Comparison of ENCODE assay signal across 11 mouse cellular contexts in the genomic region with DNA sequence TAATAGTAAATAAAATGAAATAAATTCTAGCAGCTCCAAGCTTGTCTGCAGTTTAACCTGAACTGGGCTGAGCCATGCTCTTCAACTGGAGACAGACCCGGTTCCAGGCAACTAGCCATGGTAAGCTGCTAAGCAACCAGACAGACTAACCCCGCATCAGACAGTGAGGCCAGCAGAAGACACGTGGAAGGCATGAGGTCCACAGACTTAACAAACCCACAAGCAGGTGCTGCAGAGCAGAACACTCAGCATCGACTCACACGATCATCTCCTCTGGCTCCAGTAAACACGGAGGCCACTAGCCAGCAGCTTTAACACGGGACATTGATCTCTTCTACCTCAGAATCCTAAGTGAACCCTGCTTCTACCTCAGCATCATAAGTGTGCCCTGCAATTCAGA. TPM values are rescaled to one million over a fixed set of nuclear protein-coding genes. Genes with fewer than 3 reads are reported as not detected.
DNase-seq lines count a peak whose midpoint lies in the region; ATAC-seq and TF ChIP-seq lines count a peak whose summit lies in the region.
"Had no signal": no experiment of that assay in that cellular context is flagged by ENCODE, and none has a peak within 500 bp of the region (broad histone marks: within the 10 kb centered on the region; RNA-seq: fewer than 3 reads in every experiment).

No protein-coding gene starts in this region.

- WGBS in kidney, postnatal 0 days, result 34% methylated on average over 7 of the region's 7 CpGs
- 40% methylated on average over 7 of the region's 7 CpGs for WGBS in kidney, adult 2 months
- WGBS in neural tube, embryonic 13.5 days, result 41% methylated on average over 7 of the region's 7 CpGs

- ATAC-seq in kidney, postnatal 0 days (replicated peaks; ENCODE audit: low FRiP score, low read depth), result no peak
- ATAC-seq in activated CD4-positive, CD25-positive, alpha-beta regulatory T cell, adult 4 months, result peak; percentile 30
- ATAC-seq in neural tube, embryonic 13.5 days (ENCODE audit: low read depth), result no peak

- H3K27ac ChIP-seq in kidney, postnatal 0 days, result no peak overlapping the region
- H3K27ac ChIP-seq in kidney, adult 2 months (ENCODE audit: insufficient read depth, low read depth, low read length), result no peak overlapping the region
- H3K27ac ChIP-seq in neural tube, embryonic 13.5 days (replicated peaks), result peak overlapping the region; percentile 87
- H3K27ac ChIP-seq in left cerebral cortex, adult 2 months, result no peak overlapping the region
- H3K27ac ChIP-seq: macrophage had no signal

- DNase-seq in kidney, postnatal 0 days (ENCODE audit: low spot score), result peak; percentile 11
- DNase-seq in kidney, adult 2 months, result no peak
- peak; percentile 61 for DNase-seq in gastrocnemius, postnatal 14 days
- DNase-seq in urinary bladder, adult 18-20 months (ENCODE audit: low spot score in 2 of 2), result no peak
- no peak for DNase-seq in left cerebral cortex, adult 2 months (ENCODE audit: extremely low spot score in 1 of 2, low spot score in 2 of 2)
- DNase-seq in adrenal gland, postnatal 25 days, result no peak

- H3K36me3 ChIP-seq in kidney, postnatal 0 days (ENCODE audit: insufficient read depth, low read length), result 0 out of 2 replicates have a peak, but pooled peaks cover 4% of the 10 kb centered on the region
- no peaks in the 10 kb centered on the region for H3K36me3 ChIP-seq in kidney, adult 2 months (ENCODE audit: control insufficient read depth, insufficient read depth, low read length)
- peaks cover 7% of the 10 kb centered on the region for H3K36me3 ChIP-seq in neural tube, embryonic 13.5 days

- TF ChIP-seq POLR2A in kidney, adult 2 months (IDR thresholded peaks at IDR 0.05; ENCODE audit: low read depth, low read length), result no peak

- intact Hi-C loops in gastrocnemius, postnatal 14 days (cut with DNase I; ENCODE audit: low total_unique reads), result no loop called here
- intact Hi-C loops in left cerebral cortex, adult 2 months (cut with DNase I), result no loop called here

- no peak overlapping the region for H3K9ac ChIP-seq in kidney, postnatal 0 days (ENCODE audit: low read depth, low read length)
- H3K9ac ChIP-seq in neural tube, embryonic 13.5 days, result peak overlapping the region; percentile 56

- no peak overlapping the region for H3K4me2 ChIP-seq in kidney, postnatal 0 days (ENCODE audit: low read length)
- H3K4me2 ChIP-seq in neural tube, embryonic 13.5 days, result peak overlapping the region; percentile 2; the same call in 1 of the 2 replicates

- no peak for TF ChIP-seq CTCF in kidney, postnatal 0 days (IDR thresholded peaks at IDR 0.05; ENCODE audit: low read depth)
- no peak for TF ChIP-seq CTCF in kidney, adult 2 months (conservative IDR thresholded peaks at IDR 0.05; ENCODE audit: insufficient read depth, insufficient read length, low read depth, low read length)
- no peak for TF ChIP-seq CTCF in left cerebral cortex, adult 2 months (IDR thresholded peaks at IDR 0.05)

- no peak overlapping the region for H3K4me3 ChIP-seq in kidney, postnatal 0 days (replicated peaks; ENCODE audit: low read depth, low read length)
- H3K4me3 ChIP-seq in kidney, adult 2 months (ENCODE audit: insufficient read depth, low read depth, low read length), result no peak overlapping the region
- H3K4me3 ChIP-seq in neural tube, embryonic 13.5 days, result no peak overlapping the region
- H3K4me3 ChIP-seq in left cerebral cortex, adult 2 months, result no peak overlapping the region

- peaks cover 11% of the 10 kb centered on the region for H3K4me1 ChIP-seq in kidney, postnatal 0 days (replicated peaks; ENCODE audit: insufficient read depth, low read length)
- peaks cover 3% of the 10 kb centered on the region; the same call in 1 of the 2 replicates for H3K4me1 ChIP-seq in kidney, adult 2 months (ENCODE audit: control insufficient read depth, insufficient read depth, low read length)
- H3K4me1 ChIP-seq in neural tube, embryonic 13.5 days (replicated peaks), result peaks cover 73% of the 10 kb centered on the region

- no peaks in the 10 kb centered on the region for H3K9me3 ChIP-seq in kidney, postnatal 0 days (replicated peaks; ENCODE audit: low read length)
- no peaks in the 10 kb centered on the region for H3K9me3 ChIP-seq in neural tube, embryonic 13.5 days

- no peaks in the 10 kb centered on the region for H3K27me3 ChIP-seq in kidney, postnatal 0 days (ENCODE audit: insufficient read depth, low read length)
- H3K27me3 ChIP-seq in kidney, adult 2 months (replicated peaks; ENCODE audit: control insufficient read depth, insufficient read depth, low read length), result no peaks in the 10 kb centered on the region
- H3K27me3 ChIP-seq in neural tube, embryonic 13.5 days, result no peaks in the 10 kb centered on the region

RNA-seq across cellular contexts. Expression of gene Racgap1, which starts 6.7 kb away (rescaled TPM):
- polyA plus RNA-seq in kidney, postnatal 0 days (2015; fragmentation: Nextera tagmentation; extraction: Ambion mirVana), result 53.5 and 62.7 TPM in 2 replicates
- 2.4 and 2.6 TPM in 2 replicates for polyA plus RNA-seq in kidney, adult 2 months (2012; rRNA removed)
- 10 to 100 TPM; 33.2 to 33.3 TPM for polyA plus RNA-seq in activated CD4-positive, CD25-positive, alpha-beta regulatory T cell, adult 4 months (2017; shearing (Covaris generic))
- 1 to 10 TPM; 7.5 to 8.7 TPM for total RNA-seq in gastrocnemius, postnatal 14 days (2021)
- polyA plus RNA-seq in neural tube, embryonic 13.5 days (2015; fragmentation: Nextera tagmentation; extraction: Ambion mirVana), result 130 and 133 TPM in 2 replicates
- total RNA-seq in left cerebral cortex, adult 2 months (2021), result 10 to 100 TPM in 1 of 2 experiments, 1 to 10 TPM in 1; 8.0 to 10.6 TPM
- 13.4 and 13.6 TPM in 2 replicates for total RNA-seq in adrenal gland, postnatal 25 days (2021)

RNA-seq across cellular contexts. Expression of gene Asic1, which starts 25.4 kb away (rescaled TPM):
- polyA plus RNA-seq in kidney, postnatal 0 days (2015; fragmentation: Nextera tagmentation; extraction: Ambion mirVana), result 1.1 and 1.5 TPM in 2 replicates
- 0.34 and 0.37 TPM in 2 replicates for polyA plus RNA-seq in kidney, adult 2 months (2012; rRNA removed)
- under 1 TPM; 0.22 to 0.32 TPM for polyA plus RNA-seq in activated CD4-positive, CD25-positive, alpha-beta regulatory T cell, adult 4 months (2017; shearing (Covaris generic))
- 1 to 10 TPM in 1 of 2 experiments, under 1 TPM in 1; 0.69 to 1.0 TPM for total RNA-seq in gastrocnemius, postnatal 14 days (2021)
- 76.0 and 77.8 TPM in 2 replicates for polyA plus RNA-seq in neural tube, embryonic 13.5 days (2015; fragmentation: Nextera tagmentation; extraction: Ambion mirVana)
- total RNA-seq in left cerebral cortex, adult 2 months (2021), result 10 to 100 TPM; 66.7 to 81.0 TPM
- total RNA-seq in adrenal gland, postnatal 25 days (2021), result 0.33 and 0.49 TPM in 2 replicates

RNA-seq across cellular contexts. Expression of gene Aqp6, which starts 43.6 kb away (rescaled TPM):
- polyA plus RNA-seq in kidney, postnatal 0 days (2015; fragmentation: Nextera tagmentation; extraction: Ambion mirVana), result 2.3 and 2.7 TPM in 2 replicates
- 97.9 and 124 TPM in 2 replicates for polyA plus RNA-seq in kidney, adult 2 months (2012; rRNA removed)
- not detected for polyA plus RNA-seq in activated CD4-positive, CD25-positive, alpha-beta regulatory T cell, adult 4 months (2017; shearing (Covaris generic))
- total RNA-seq in gastrocnemius, postnatal 14 days (2021), result not detected
- polyA plus RNA-seq in neural tube, embryonic 13.5 days (2015; fragmentation: Nextera tagmentation; extraction: Ambion mirVana), result 3.5 and 3.6 TPM in 2 replicates
- under 1 TPM; 0.61 to 0.70 TPM for total RNA-seq in left cerebral cortex, adult 2 months (2021)
- total RNA-seq in adrenal gland, postnatal 25 days (2021), result not detected in 2 replicates
- polyA plus RNA-seq: macrophage; testis, adult 2 months had no signal

RNA-seq across cellular contexts. Expression of gene Aqp5, which starts 54.2 kb away (rescaled TPM):
- polyA plus RNA-seq in kidney, postnatal 0 days (2015; fragmentation: Nextera tagmentation; extraction: Ambion mirVana), result 2.2 and 2.3 TPM in 2 replicates
- polyA plus RNA-seq in kidney, adult 2 months (2012; rRNA removed), result 0.66 and 1.6 TPM in 2 replicates
- polyA plus RNA-seq in activated CD4-positive, CD25-positive, alpha-beta regulatory T cell, adult 4 months (2017; shearing (Covaris generic)), result not detected
- total RNA-seq in gastrocnemius, postnatal 14 days (2021), result not detected
- 1.9 and 2.3 TPM in 2 replicates for polyA plus RNA-seq in neural tube, embryonic 13.5 days (2015; fragmentation: Nextera tagmentation; extraction: Ambion mirVana)
- total RNA-seq in left cerebral cortex, adult 2 months (2021), result under 1 TPM; 0.59 to 0.79 TPM
- total RNA-seq in adrenal gland, postnatal 25 days (2021), result 1.9 and 3.3 TPM in 2 replicates
- total RNA-seq: layer of hippocampus, postnatal 14 days had no signal
- polyA plus RNA-seq: macrophage had no signal

RNA-seq across cellular contexts. Expression of gene Smarcd1, which starts 57.2 kb away (rescaled TPM):
- polyA plus RNA-seq in kidney, postnatal 0 days (2015; fragmentation: Nextera tagmentation; extraction: Ambion mirVana), result 44.2 and 46.5 TPM in 2 replicates
- polyA plus RNA-seq in kidney, adult 2 months (2012; rRNA removed), result 27.7 and 29.5 TPM in 2 replicates
- 10 to 100 TPM in 1 of 2 experiments, 1 to 10 TPM in 1; 8.6 to 10.8 TPM for polyA plus RNA-seq in activated CD4-positive, CD25-positive, alpha-beta regulatory T cell, adult 4 months (2017; shearing (Covaris generic))
- 10 to 100 TPM in 1 of 2 experiments, 1 to 10 TPM in 1; 9.4 to 11.5 TPM for total RNA-seq in gastrocnemius, postnatal 14 days (2021)
- polyA plus RNA-seq in neural tube, embryonic 13.5 days (2015; fragmentation: Nextera tagmentation; extraction: Ambion mirVana), result 117 and 134 TPM in 2 replicates
- total RNA-seq in left cerebral cortex, adult 2 months (2021), result 100 to 1,000 TPM; 157 to 163 TPM
- total RNA-seq in adrenal gland, postnatal 25 days (2021), result 51.9 and 63.6 TPM in 2 replicates

Comparison
In these comparisons a context has a peak if more than half of its experiments do, and no peak if none do; other contexts are left out.
1. DNase-seq: peak in kidney, postnatal 0 days (single experiment) and gastrocnemius, postnatal 14 days (single experiment); none in kidney, adult 2 months (single experiment), urinary bladder, adult 18-20 months (0 of 2), left cerebral cortex, adult 2 months (0 of 2) and adrenal gland, postnatal 25 days (single experiment).
2. RNA of gene Aqp6, which starts 43.6 kb away (polyA plus RNA-seq): 97.9 to 124 TPM in kidney, adult 2 months; 3.5 to 3.6 TPM in neural tube, embryonic 13.5 days, 2.3 to 2.7 TPM in kidney, postnatal 0 days and not detected in activated CD4-positive, CD25-positive, alpha-beta regulatory T cell, adult 4 months; every median in the first group is over 10 times any median in the second.
3. RNA of gene Asic1, which starts 25.4 kb away (polyA plus RNA-seq): 76.0 to 77.8 TPM in neural tube, embryonic 13.5 days; 1.1 to 1.5 TPM in kidney, postnatal 0 days, 0.34 to 0.37 TPM in kidney, adult 2 months and 0.22 to 0.32 TPM in activated CD4-positive, CD25-positive, alpha-beta regulatory T cell, adult 4 months; every median in the first group is over 10 times any median in the second.